Mouse (Mus musculus) neutrophil, adult 83 days (primary cell): ENCODE results near the gene Scyl2. TPM values are rescaled to one million over a fixed set of nuclear protein-coding genes. Genes with fewer than 3 reads are reported as not detected.

Experiments used
- total RNA-seq, 2 experiments: library from RNA; stranded (reverse); gene quantifications; one replicate each; pipeline ENCODE4 v1.2.4; 2023

The Scyl2 gene
- 10 to 100 TPM; 43.3 to 46.2 TPM for total RNA-seq

GRCm38 (mm10) chr10:89686139-89686808 lies at the start of gene Scyl2:
Gene Scyl2, minus strand, starts transcription at chr10:89686285.

GRCm38 (mm10) chr10:89732001-89732794 lies 46.1 kb upstream of the Scyl2 start, which contains the start of gene Actr6:
Gene Actr6, minus strand, starts transcription at chr10:89732295.

GRCm38 (mm10) chr10:89621129-89621528 lies 65.0 kb downstream of the Scyl2 start, which contains the start of gene Slc17a8:
Gene Slc17a8, minus strand, starts transcription at chr10:89621253.

Other genes with a start within 250 kb of the Scyl2 start
- 10 to 100 TPM; 23.0 to 32.6 TPM for gene Gas2l3, start 242.3 kb downstream of the Scyl2 start, total RNA-seq
- gene Nr1h4, start 152.7 kb downstream of the Scyl2 start, total RNA-seq = not detected
- gene Slc17a8, start 65.0 kb downstream of the Scyl2 start, total RNA-seq = under 1 TPM in 1 of 2 experiments, not detected in 1; 0.11 TPM
- gene Actr6, start 46.0 kb upstream of the Scyl2 start, total RNA-seq = 10 to 100 TPM; 16.2 to 19.0 TPM
- gene Uhrf1bp1l, start 58.7 kb upstream of the Scyl2 start, total RNA-seq = 10 to 100 TPM; 60.9 to 62.4 TPM
- not detected for gene Anks1b, start 187.2 kb upstream of the Scyl2 start, total RNA-seq